Mouse (Mus musculus): ENCODE data around the gene Cfap61.

DNA sequence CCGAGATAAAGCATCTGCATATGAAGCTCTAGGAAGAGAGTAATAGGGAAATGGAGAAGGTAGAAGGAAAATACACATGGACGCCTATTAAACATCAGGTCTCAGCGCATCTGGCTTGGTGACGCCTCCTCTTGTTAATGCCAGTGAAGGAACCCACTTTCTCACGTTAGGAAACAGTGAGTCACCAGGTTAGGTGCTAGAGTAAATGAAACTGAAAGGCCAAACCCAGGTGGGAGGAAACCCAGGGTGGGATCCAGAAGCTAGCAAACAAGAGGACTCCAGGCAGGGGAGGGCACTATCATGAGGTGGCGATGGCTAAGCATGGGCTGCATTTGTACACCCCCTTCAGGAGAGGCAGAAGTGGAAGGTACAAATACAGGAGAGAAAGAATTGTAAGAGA lies 29.4 kb upstream of the Cfap61 start:
- TF ChIP-seq CTCF (IDR thresholded peaks at IDR 0.05; ENCODE audit: low read depth) = no peak
- no peak for TF ChIP-seq EP300 (optimal IDR thresholded peaks at IDR 0.05)

Measured in stomach, postnatal 0 days (tissue).